Mouse (Mus musculus): ENCODE data around the gene Adamts2. TPM values are rescaled to one million over a fixed set of nuclear protein-coding genes. Genes with fewer than 3 reads are reported as not detected.

Adamts2 gene
- total and polyA plus RNA-seq, 3 experiments = not detected

- H3K4me1 ChIP-seq (ENCODE audit: control insufficient read depth in 1 of 2, insufficient read depth in 2 of 2) = no peaks in the 10 kb centered on the region
- in situ Hi-C loops (cut with MboI; ENCODE audit: low pct_ligation_motif_present, low pct_unique_long_range_greater_than_20kb, low sequenced_read_pairs) (no loop called here), dilution Hi-C loops (cut with MboI; ENCODE audit: extremely low pct_ligation_motif_present, extremely low pct_unique_long_range_greater_than_20kb, low sequenced_read_pairs) (no loop called here)
- TF ChIP-seq NELFE (IDR thresholded peaks at IDR 0.05; ENCODE audit: low read depth, low read length) = no peak
- TF ChIP-seq MAX (IDR thresholded peaks at IDR 0.05; ENCODE audit: low read length) = no peak
- no peak for TF ChIP-seq MAZ (IDR thresholded peaks at IDR 0.05; ENCODE audit: low read depth, low read length)
- no peak for TF ChIP-seq JUN (IDR thresholded peaks at IDR 0.05; ENCODE audit: insufficient read depth, low read depth, low read length)
- TF ChIP-seq ETS1 (conservative IDR thresholded peaks at IDR 0.05; ENCODE audit: low read depth, low read length) = no peak
- TF ChIP-seq CHD1 (IDR thresholded peaks at IDR 0.05; ENCODE audit: low read depth, low read length) = no peak
- no peak for TF ChIP-seq MYC (IDR thresholded peaks at IDR 0.05; ENCODE audit: low read depth, low read length)
- no peak for TF ChIP-seq ZC3H11A (IDR thresholded peaks at IDR 0.05; ENCODE audit: low read depth, low read length)
- TF ChIP-seq UBTF (IDR thresholded peaks at IDR 0.05; ENCODE audit: low read depth, low read length) = no peak
- no peak for TF ChIP-seq MEF2A (IDR thresholded peaks at IDR 0.05; ENCODE audit: borderline replicate concordance, low read depth, low read length)
- no peak for TF ChIP-seq MXI1 (IDR thresholded peaks at IDR 0.05; ENCODE audit: low read depth, low read length)
- no peak for TF ChIP-seq EP300 (IDR thresholded peaks at IDR 0.05; ENCODE audit: low read length)
- no peak for TF ChIP-seq ZKSCAN1 (IDR thresholded peaks at IDR 0.05; ENCODE audit: borderline replicate concordance, low read depth, low read length)
- TF ChIP-seq NRF1 (IDR thresholded peaks at IDR 0.05; ENCODE audit: low read depth, low read length) = no peak
- TF ChIP-seq PAX5 (IDR thresholded peaks at IDR 0.05; ENCODE audit: low read length) = no peak
- H3K36me3 ChIP-seq (replicated peaks in 1 of 2; ENCODE audit: control insufficient read depth in 1 of 2, insufficient read depth in 1 of 2, low read length in 1 of 2) = no peaks in the 10 kb centered on the region
- H3K9me3 ChIP-seq (replicated peaks; ENCODE audit: low read length) = peaks cover 3% of the 10 kb centered on the region
- H3K27me3 ChIP-seq (replicated peaks) = peaks cover 95% of the 10 kb centered on the region
- no peak overlapping the region for H3K4me2 ChIP-seq (ENCODE audit: insufficient read depth, low read depth, poor library complexity, severe bottlenecking)
- H3K4me3 ChIP-seq (replicated peaks in 1 of 3; ENCODE audit: low read depth in 2 of 3, low read length in 2 of 3, poor library complexity in 1 of 3) = no peak overlapping the region
- no peak overlapping the region for H3K27ac ChIP-seq (ENCODE audit: insufficient read depth, low read depth)
- no peak overlapping the region for H3K9ac ChIP-seq (ENCODE audit: insufficient read depth, low read depth)
- no peaks in the 10 kb centered on the region for H3K79me2 ChIP-seq (replicated peaks; ENCODE audit: control insufficient read depth, extremely low read depth, insufficient read depth, poor library complexity, severe bottlenecking)
- no peak for DNase-seq (ENCODE audit: extremely low read depth)
These were observed 101.5 kb downstream of the Adamts2 start for GRCm38 (mm10) chr11:50703397-50703796.

- H3K79me2 ChIP-seq (replicated peaks; ENCODE audit: control insufficient read depth, extremely low read depth, insufficient read depth, poor library complexity, severe bottlenecking) = no peaks in the 10 kb centered on the region
- no peak overlapping the region for H3K4me2 ChIP-seq (ENCODE audit: insufficient read depth, low read depth, poor library complexity, severe bottlenecking)
- no peak overlapping the region for H3K4me3 ChIP-seq (replicated peaks in 1 of 3; ENCODE audit: low read depth in 2 of 3, low read length in 2 of 3, poor library complexity in 1 of 3)
- no peak overlapping the region for H3K9ac ChIP-seq (ENCODE audit: insufficient read depth, low read depth)
- no peaks in the 10 kb centered on the region for H3K4me1 ChIP-seq (ENCODE audit: control insufficient read depth in 1 of 2, insufficient read depth in 2 of 2)
- H3K27ac ChIP-seq (ENCODE audit: insufficient read depth, low read depth) = no peak overlapping the region
- in situ Hi-C loops (cut with MboI; ENCODE audit: low pct_ligation_motif_present, low pct_unique_long_range_greater_than_20kb, low sequenced_read_pairs) (no loop called here), dilution Hi-C loops (cut with MboI; ENCODE audit: extremely low pct_ligation_motif_present, extremely low pct_unique_long_range_greater_than_20kb, low sequenced_read_pairs) (no loop called here)
- no peak for TF ChIP-seq E2F4 (IDR thresholded peaks at IDR 0.05; ENCODE audit: insufficient replicate concordance, low read depth, low read length)
- no peak for TF ChIP-seq CHD2 (IDR thresholded peaks at IDR 0.05; ENCODE audit: low read length)
- TF ChIP-seq ZMIZ1 (IDR thresholded peaks at IDR 0.05; ENCODE audit: low read depth, low read length) = no peak
- TF ChIP-seq TBP (conservative IDR thresholded peaks at IDR 0.05; ENCODE audit: low read depth, low read length) = no peak
- TF ChIP-seq MAFK (IDR thresholded peaks at IDR 0.05; ENCODE audit: insufficient replicate concordance, low read length) = no peak
- TF ChIP-seq NELFE (IDR thresholded peaks at IDR 0.05; ENCODE audit: low read depth, low read length) = no peak
- no peak for TF ChIP-seq JUND (conservative IDR thresholded peaks at IDR 0.05; ENCODE audit: low read depth, low read length)
- no peak for TF ChIP-seq IRF4 (IDR thresholded peaks at IDR 0.05; ENCODE audit: low read depth, low read length)
- peaks cover 96% of the 10 kb centered on the region for H3K27me3 ChIP-seq (replicated peaks)
- no peaks in the 10 kb centered on the region for H3K36me3 ChIP-seq (replicated peaks in 1 of 2; ENCODE audit: control insufficient read depth in 1 of 2, insufficient read depth in 1 of 2, low read length in 1 of 2)
- H3K9me3 ChIP-seq (replicated peaks; ENCODE audit: low read length) = peaks cover 2% of the 10 kb centered on the region
- no peak for DNase-seq (ENCODE audit: extremely low read depth)
These were observed 102.6 kb downstream of the Adamts2 start for GRCm38 (mm10) chr11:50704511-50704910.

Data from CH12.LX (cell line).